Mouse (Mus musculus): ENCODE data around the gene Ly6g6e. TPM values are rescaled to one million over a fixed set of nuclear protein-coding genes. Genes with fewer than 3 reads are reported as not detected.

Ly6g6e gene
- polyA plus RNA-seq, 1 experiment from 2014 or later = 0.23 TPM

GRCm38 (mm10) chr17:35096597-35096996 lies 19.9 kb downstream of the Ly6g6e start:
- peaks cover 31% of the 10 kb centered on the region for H3K4me1 ChIP-seq
- WGBS (ENCODE audit: insufficient replicate concordance) = 89% methylated on average over 12 of the region's 12 CpGs

GRCm38 (mm10) chr17:35097164-35097655 lies 20.5 kb downstream of the Ly6g6e start:
- 86% methylated on average over 12 of the region's 12 CpGs for WGBS (ENCODE audit: insufficient replicate concordance)
- Histone ChIP-seq H3K27ac (no peak overlapping the region), H3K36me3 (peaks cover 100% of the 10 kb centered on the region)

More at GRCm38 (mm10) chr17:35096597-35096996, 19.9 kb downstream of the Ly6g6e start:
- no peak overlapping the region for H3K4me3 ChIP-seq
- no peak overlapping the region for H3K4me2 ChIP-seq
- no peaks in the 10 kb centered on the region for H3K27me3 ChIP-seq (replicated peaks)
- no peak for ATAC-seq
- H3K36me3 ChIP-seq = peaks cover 100% of the 10 kb centered on the region
- no peak overlapping the region for H3K9ac ChIP-seq
- no peak overlapping the region for H3K27ac ChIP-seq
- H3K9me3 ChIP-seq (replicated peaks) = no peaks in the 10 kb centered on the region

GRCm38 (mm10) chr17:35100196-35100765 lies 23.6 kb downstream of the Ly6g6e start:
- Histone ChIP-seq H3K36me3 (peaks cover 88% of the 10 kb centered on the region), H3K4me2 (no peak overlapping the region), H3K9me3 (replicated peaks) (no peaks in the 10 kb centered on the region), H3K27me3 (replicated peaks) (no peaks in the 10 kb centered on the region), H3K4me3 (no peak overlapping the region), H3K9ac (0 out of 2 replicates have a peak overlapping the region, but pooled peaks have one; percentile 14), H3K4me1 (peaks cover 50% of the 10 kb centered on the region), H3K27ac (no peak overlapping the region)
- no peak for ATAC-seq
- 66% methylated on average over 10 of the region's 10 CpGs for WGBS (ENCODE audit: insufficient replicate concordance)

More at GRCm38 (mm10) chr17:35097164-35097655, 20.5 kb downstream of the Ly6g6e start:
- Histone ChIP-seq H3K4me1 (peaks cover 28% of the 10 kb centered on the region), H3K4me2 (no peak overlapping the region), H3K9me3 (replicated peaks) (no peaks in the 10 kb centered on the region), H3K27me3 (replicated peaks) (no peaks in the 10 kb centered on the region), H3K9ac (no peak overlapping the region), H3K4me3 (no peak overlapping the region)
- no peak for ATAC-seq

GRCm38 (mm10) chr17:35101161-35101560 lies 24.5 kb downstream of the Ly6g6e start:
- H3K36me3 ChIP-seq = peaks cover 79% of the 10 kb centered on the region
- H3K27ac ChIP-seq = no peak overlapping the region
- no peak overlapping the region for H3K4me2 ChIP-seq
- ATAC-seq = no peak
- H3K9me3 ChIP-seq (replicated peaks) = no peaks in the 10 kb centered on the region
- 92% methylated on average over 11 of the region's 11 CpGs for WGBS (ENCODE audit: insufficient replicate concordance)
- no peak overlapping the region for H3K4me3 ChIP-seq
- H3K9ac ChIP-seq = no peak overlapping the region
- H3K4me1 ChIP-seq = peaks cover 58% of the 10 kb centered on the region
- no peaks in the 10 kb centered on the region for H3K27me3 ChIP-seq (replicated peaks)

GRCm38 (mm10) chr17:35102299-35102698 lies 25.6 kb downstream of the Ly6g6e start:
- Histone ChIP-seq H3K36me3 (peaks cover 68% of the 10 kb centered on the region), H3K4me3 (no peak overlapping the region), H3K27me3 (replicated peaks) (no peaks in the 10 kb centered on the region), H3K9ac (no peak overlapping the region), H3K4me2 (no peak overlapping the region), H3K4me1 (peaks cover 61% of the 10 kb centered on the region), H3K9me3 (replicated peaks) (no peaks in the 10 kb centered on the region), H3K27ac (peak overlapping the region; percentile 43)
- WGBS (ENCODE audit: insufficient replicate concordance) = 79% methylated on average over 8 of the region's 8 CpGs
- ATAC-seq = no peak

- H3K9ac ChIP-seq = peak overlapping the region; percentile 57
- H3K9me3 ChIP-seq (replicated peaks) = no peaks in the 10 kb centered on the region
- no peak for ATAC-seq
- 54% methylated on average over 6 of the region's 6 CpGs for WGBS (ENCODE audit: insufficient replicate concordance)
- H3K36me3 ChIP-seq = peaks cover 58% of the 10 kb centered on the region
- peak overlapping the region; percentile 50; the same call in 1 of the 2 replicates for H3K4me2 ChIP-seq
- H3K27me3 ChIP-seq (replicated peaks) = no peaks in the 10 kb centered on the region
- peak overlapping the region; percentile 82 for H3K27ac ChIP-seq
- peaks cover 61% of the 10 kb centered on the region for H3K4me1 ChIP-seq
- H3K4me3 ChIP-seq = no peak overlapping the region
Measured at GRCm38 (mm10) chr17:35103221-35103690, 26.6 kb downstream of the Ly6g6e start.

- Histone ChIP-seq H3K4me3 (no peak overlapping the region), H3K4me1 (peaks cover 55% of the 10 kb centered on the region), H3K9ac (peak overlapping the region; percentile 57), H3K4me2 (peak overlapping the region; percentile 50), H3K36me3 (peaks cover 50% of the 10 kb centered on the region), H3K27me3 (replicated peaks) (no peaks in the 10 kb centered on the region), H3K9me3 (replicated peaks) (no peaks in the 10 kb centered on the region), H3K27ac (peak overlapping the region; percentile 82)
- ATAC-seq = no peak
- WGBS (ENCODE audit: insufficient replicate concordance) = 67% methylated on average over 7 of the region's 7 CpGs
Measured at GRCm38 (mm10) chr17:35104079-35104478, 27.4 kb downstream of the Ly6g6e start.

- peaks cover 43% of the 10 kb centered on the region for H3K36me3 ChIP-seq
- WGBS (ENCODE audit: insufficient replicate concordance) = 20% methylated on average over 6 of the region's 6 CpGs
- no peaks in the 10 kb centered on the region for H3K27me3 ChIP-seq (replicated peaks)
- ATAC-seq = peak; percentile 87
- peaks cover 54% of the 10 kb centered on the region for H3K4me1 ChIP-seq
- H3K4me2 ChIP-seq = peak overlapping the region; percentile 50
- H3K9ac ChIP-seq = peak overlapping the region; percentile 57
- peak overlapping the region; percentile 82 for H3K27ac ChIP-seq
- H3K9me3 ChIP-seq (replicated peaks) = no peaks in the 10 kb centered on the region
- H3K4me3 ChIP-seq = no peak overlapping the region
Measured at GRCm38 (mm10) chr17:35104754-35105153, 28.1 kb downstream of the Ly6g6e start.

GRCm38 (mm10) chr17:35105740-35106389 lies 29.2 kb downstream of the Ly6g6e start:
- Histone ChIP-seq H3K27me3 (replicated peaks) (no peaks in the 10 kb centered on the region), H3K4me2 (peak overlapping the region; percentile 26), H3K4me3 (no peak overlapping the region), H3K27ac (peak overlapping the region; percentile 82), H3K4me1 (peaks cover 45% of the 10 kb centered on the region), H3K9me3 (replicated peaks) (no peaks in the 10 kb centered on the region), H3K9ac (peak overlapping the region; percentile 45; the same call in 1 of the 2 replicates), H3K36me3 (peaks cover 32% of the 10 kb centered on the region)
- WGBS (ENCODE audit: insufficient replicate concordance) = 25% methylated on average over 13 of the region's 13 CpGs
- ATAC-seq = no peak; the same call in 1 of the 2 replicates

GRCm38 (mm10) chr17:35106522-35106921 lies 29.8 kb downstream of the Ly6g6e start:
- H3K27ac ChIP-seq = no peak overlapping the region
- 0 out of 2 replicates have a peak, but pooled peaks cover 3% of the 10 kb centered on the region for H3K27me3 ChIP-seq (replicated peaks)
- H3K4me2 ChIP-seq = no peak overlapping the region
- ATAC-seq = no peak
- 70% methylated on average over 3 of the region's 3 CpGs for WGBS (ENCODE audit: insufficient replicate concordance)
- no peak overlapping the region for H3K9ac ChIP-seq
- H3K36me3 ChIP-seq = peaks cover 26% of the 10 kb centered on the region
- H3K4me3 ChIP-seq = no peak overlapping the region
- H3K4me1 ChIP-seq = peaks cover 45% of the 10 kb centered on the region
- H3K9me3 ChIP-seq (replicated peaks) = no peaks in the 10 kb centered on the region

- WGBS (ENCODE audit: insufficient replicate concordance) = 80% methylated on average over 6 of the region's 6 CpGs
- Histone ChIP-seq H3K9ac (no peak within 1 kb of the TSS), H3K27ac (no peak within 1 kb of the TSS), H3K4me3 (no peak within 1 kb of the TSS), H3K27me3 (replicated peaks) (0 out of 2 replicates have a peak, but pooled peaks cover 4% of the 10 kb centered on the region), H3K9me3 (replicated peaks) (no peaks in the 10 kb centered on the region), H3K36me3 (peaks cover 10% of the 10 kb centered on the region), H3K4me2 (no peak within 1 kb of the TSS), H3K4me1 (peaks cover 33% of the 10 kb centered on the region)
- ATAC-seq = no peak
Measured at GRCm38 (mm10) chr17:35108097-35108496, 31.4 kb downstream of the Ly6g6e start, which contains the start of gene Ly6g5c. Gene Ly6g5c, plus strand, starts transcription at chr17:35108279.

- no peak overlapping the region for H3K4me3 ChIP-seq
- H3K9ac ChIP-seq = no peak overlapping the region
- H3K4me1 ChIP-seq = no peaks in the 10 kb centered on the region
- peaks cover 30% of the 10 kb centered on the region for H3K36me3 ChIP-seq
- WGBS (ENCODE audit: insufficient replicate concordance) = 68% methylated on average over 9 of the region's 9 CpGs
- H3K4me2 ChIP-seq = no peak overlapping the region
- no peaks in the 10 kb centered on the region for H3K9me3 ChIP-seq (replicated peaks)
- no peak overlapping the region for H3K27ac ChIP-seq
- ATAC-seq = no peak
- H3K27me3 ChIP-seq (replicated peaks) = 0 out of 2 replicates have a peak, but pooled peaks cover 4% of the 10 kb centered on the region
Measured at GRCm38 (mm10) chr17:35111774-35112173, 35.1 kb downstream of the Ly6g6e start.

Measured in liver, embryonic 12.5 days (tissue).